Mouse (Mus musculus): ENCODE measurements at regions not wholly inside any gene's neighbourhood (a gene's known extent, or its start where the extent isn't known, plus 50 kb on each side); places are given as distances from the start of the nearest gene placed in this dataset.
A peak's percentile ranks its signal among the peaks of the same experiment; 100 is the strongest.

- Histone ChIP-seq H3K4me2 (ENCODE audit: low read depth, low read length, poor library complexity, severe bottlenecking) (no peak overlapping the region), H3K27ac (ENCODE audit: low read depth, low read length) (no peak overlapping the region), H3K36me3 (ENCODE audit: insufficient read depth, low read length) (no peaks in the 10 kb centered on the region), H3K4me1 (ENCODE audit: insufficient read depth, low read length) (no peaks in the 10 kb centered on the region), H3K9me3 (ENCODE audit: low read length) (no peaks in the 10 kb centered on the region), H3K27me3 (ENCODE audit: insufficient read depth, low read length) (no peaks in the 10 kb centered on the region), H3K4me3 (ENCODE audit: low read depth, low read length) (no peak overlapping the region), H3K9ac (replicated peaks; ENCODE audit: low read length, poor library complexity, severe bottlenecking) (no peak overlapping the region)
- 84% methylated on average over 5 of the region's 5 CpGs for WGBS
- ATAC-seq (ENCODE audit: low FRiP score), result no peak
- TF ChIP-seq CTCF (IDR thresholded peaks at IDR 0.05), result no peak
- peak; percentile 43 for DNase-seq (ENCODE audit: low spot score)
Measured at GRCm38 (mm10) chr13:37114324-37114723, 64.3 kb upstream of the F13a1 start.

- Histone ChIP-seq H3K4me1 (ENCODE audit: insufficient read depth, low read length) (no peaks in the 10 kb centered on the region), H3K4me2 (ENCODE audit: low read depth, low read length, poor library complexity, severe bottlenecking) (no peak overlapping the region), H3K27ac (ENCODE audit: low read depth, low read length) (no peak overlapping the region), H3K27me3 (ENCODE audit: insufficient read depth, low read length) (no peaks in the 10 kb centered on the region), H3K9me3 (ENCODE audit: low read length) (no peaks in the 10 kb centered on the region), H3K9ac (replicated peaks; ENCODE audit: low read length, poor library complexity, severe bottlenecking) (no peak overlapping the region), H3K36me3 (ENCODE audit: insufficient read depth, low read length) (no peaks in the 10 kb centered on the region), H3K4me3 (ENCODE audit: low read depth, low read length) (no peak overlapping the region)
- 80% methylated on average over 4 of the region's 4 CpGs for WGBS
- DNase-seq (ENCODE audit: low spot score) (no peak), ATAC-seq (ENCODE audit: low FRiP score) (no peak)
- no peak for TF ChIP-seq CTCF (IDR thresholded peaks at IDR 0.05)
Measured at GRCm38 (mm10) chr13:37111747-37112146, 61.7 kb upstream of the F13a1 start.

GRCm38 (mm10) chr13:37107721-37108120 is 57.7 kb upstream of the F13a1 start:
- Histone ChIP-seq H3K9ac (replicated peaks; ENCODE audit: low read length, poor library complexity, severe bottlenecking) (no peak overlapping the region), H3K27ac (ENCODE audit: low read depth, low read length) (no peak overlapping the region), H3K4me1 (ENCODE audit: insufficient read depth, low read length) (0 out of 2 replicates have a peak, but pooled peaks cover 5% of the 10 kb centered on the region), H3K4me2 (ENCODE audit: low read depth, low read length, poor library complexity, severe bottlenecking) (no peak overlapping the region), H3K36me3 (ENCODE audit: insufficient read depth, low read length) (no peaks in the 10 kb centered on the region), H3K4me3 (ENCODE audit: low read depth, low read length) (no peak overlapping the region), H3K27me3 (ENCODE audit: insufficient read depth, low read length) (no peaks in the 10 kb centered on the region), H3K9me3 (ENCODE audit: low read length) (no peaks in the 10 kb centered on the region)
- DNase-seq (ENCODE audit: low spot score), result no peak
- 52% methylated on average over 5 of the region's 5 CpGs for WGBS
- no peak for TF ChIP-seq CTCF (IDR thresholded peaks at IDR 0.05)
- no peak for ATAC-seq (ENCODE audit: low FRiP score)

GRCm38 (mm10) chr13:37106009-37106408 is 56.0 kb upstream of the F13a1 start:
- 91% methylated on average over 5 of the region's 5 CpGs for WGBS
- no peak for TF ChIP-seq CTCF (IDR thresholded peaks at IDR 0.05)

GRCm38 (mm10) chr13:37104410-37105294 is 54.6 kb upstream of the F13a1 start:
- 0 out of 2 replicates have a peak, but pooled peaks cover 5% of the 10 kb centered on the region for H3K4me1 ChIP-seq (ENCODE audit: insufficient read depth, low read length)
- ATAC-seq (ENCODE audit: low FRiP score) (peak; percentile 45; the same call in 1 of the 2 replicates), DNase-seq (ENCODE audit: low spot score) (no peak)
- no peak overlapping the region for H3K9ac ChIP-seq (replicated peaks; ENCODE audit: low read length, poor library complexity, severe bottlenecking)
- no peak overlapping the region for H3K4me3 ChIP-seq (ENCODE audit: low read depth, low read length)
- no peaks in the 10 kb centered on the region for H3K9me3 ChIP-seq (ENCODE audit: low read length)
- H3K27me3 ChIP-seq (ENCODE audit: insufficient read depth, low read length), result no peaks in the 10 kb centered on the region
- no peak for TF ChIP-seq CTCF (IDR thresholded peaks at IDR 0.05)
- no peak overlapping the region for H3K4me2 ChIP-seq (ENCODE audit: low read depth, low read length, poor library complexity, severe bottlenecking)
- no peak overlapping the region; the same call in 1 of the 2 replicates for H3K27ac ChIP-seq (ENCODE audit: low read depth, low read length)
- H3K36me3 ChIP-seq (ENCODE audit: insufficient read depth, low read length), result no peaks in the 10 kb centered on the region
- 52% methylated on average over 9 of the region's 9 CpGs for WGBS

More at GRCm38 (mm10) chr13:37106009-37106408, 56.0 kb upstream of the F13a1 start:
- Histone ChIP-seq H3K4me1 (ENCODE audit: insufficient read depth, low read length) (0 out of 2 replicates have a peak, but pooled peaks cover 5% of the 10 kb centered on the region), H3K36me3 (ENCODE audit: insufficient read depth, low read length) (no peaks in the 10 kb centered on the region), H3K27ac (ENCODE audit: low read depth, low read length) (no peak overlapping the region), H3K27me3 (ENCODE audit: insufficient read depth, low read length) (no peaks in the 10 kb centered on the region), H3K9me3 (ENCODE audit: low read length) (no peaks in the 10 kb centered on the region), H3K4me2 (ENCODE audit: low read depth, low read length, poor library complexity, severe bottlenecking) (no peak overlapping the region), H3K9ac (replicated peaks; ENCODE audit: low read length, poor library complexity, severe bottlenecking) (no peak overlapping the region), H3K4me3 (ENCODE audit: low read depth, low read length) (no peak overlapping the region)
- no peak for DNase-seq (ENCODE audit: low spot score)
- ATAC-seq (ENCODE audit: low FRiP score), result no peak

- ATAC-seq (ENCODE audit: low FRiP score), result peak; percentile 69
- H3K4me2 ChIP-seq (ENCODE audit: low read depth, low read length, poor library complexity, severe bottlenecking), result no peak overlapping the region
- WGBS, result 25% methylated on average over 6 of the region's 6 CpGs
Measured at GRCm38 (mm10) chr13:37103741-37104296, 53.8 kb upstream of the F13a1 start.

More at GRCm38 (mm10) chr13:37103741-37104296, 53.8 kb upstream of the F13a1 start:
- 0 out of 2 replicates have a peak, but pooled peaks cover 5% of the 10 kb centered on the region for H3K4me1 ChIP-seq (ENCODE audit: insufficient read depth, low read length)
- DNase-seq (ENCODE audit: low spot score), result peak; percentile 61
- no peaks in the 10 kb centered on the region for H3K36me3 ChIP-seq (ENCODE audit: insufficient read depth, low read length)
- H3K9me3 ChIP-seq (ENCODE audit: low read length), result no peaks in the 10 kb centered on the region
- peak overlapping the region; percentile 26 for H3K27ac ChIP-seq (ENCODE audit: low read depth, low read length)
- no peak overlapping the region for H3K9ac ChIP-seq (replicated peaks; ENCODE audit: low read length, poor library complexity, severe bottlenecking)
- H3K4me3 ChIP-seq (ENCODE audit: low read depth, low read length), result no peak overlapping the region
- no peak for TF ChIP-seq CTCF (IDR thresholded peaks at IDR 0.05)
- H3K27me3 ChIP-seq (ENCODE audit: insufficient read depth, low read length), result no peaks in the 10 kb centered on the region
